Mouse (Mus musculus) cerebellum, postnatal 25 days (tissue): Measurements from ENCODE around the gene Tdp1.

Experiments
- DNase-seq, 2 experiments: peaks; one replicate each; pipeline ENCODE4 v3.0.0; 2021; ENCODE audit warnings: mixed read lengths in 2 of 2

The Tdp1 gene

GRCm38 (mm10) chr12:99898248-99898870, 14.0 kb downstream of the Tdp1 start:
- no peak for DNase-seq

- DNase-seq = peak in 1 of 2 experiments; percentile 12
Measured at GRCm38 (mm10) chr12:99899991-99900390, 15.7 kb downstream of the Tdp1 start.

GRCm38 (mm10) chr12:99901973-99902866, 17.9 kb downstream of the Tdp1 start:
- DNase-seq = no peak

- DNase-seq = no peak
Measured at GRCm38 (mm10) chr12:99902867-99903370, 18.6 kb downstream of the Tdp1 start.

GRCm38 (mm10) chr12:99904537-99904936, 20.2 kb downstream of the Tdp1 start:
- no peak for DNase-seq

GRCm38 (mm10) chr12:99911466-99911865, 27.1 kb downstream of the Tdp1 start:
- DNase-seq = no peak

GRCm38 (mm10) chr12:99917800-99918427, 33.6 kb downstream of the Tdp1 start:
- DNase-seq = no peak

GRCm38 (mm10) chr12:99919636-99920035, 35.3 kb downstream of the Tdp1 start:
- no peak for DNase-seq

GRCm38 (mm10) chr12:99921045-99921444, 36.7 kb downstream of the Tdp1 start:
- peak in 1 of 2 experiments; percentile 25 for DNase-seq

GRCm38 (mm10) chr12:99923131-99923606, 38.9 kb downstream of the Tdp1 start:
- no peak for DNase-seq

- DNase-seq = no peak
Measured at GRCm38 (mm10) chr12:99923703-99924102, 39.4 kb downstream of the Tdp1 start.

GRCm38 (mm10) chr12:99928311-99928710, 44.0 kb downstream of the Tdp1 start:
- DNase-seq = no peak

- no peak for DNase-seq
Measured at GRCm38 (mm10) chr12:99929160-99929559, 44.8 kb downstream of the Tdp1 start.

- DNase-seq = no peak
Measured at GRCm38 (mm10) chr12:99932245-99932644, 47.9 kb downstream of the Tdp1 start.

- no peak for DNase-seq
Measured at GRCm38 (mm10) chr12:99933630-99934029, 49.3 kb downstream of the Tdp1 start.

- peak; percentile 27 to 51 for DNase-seq
Measured at GRCm38 (mm10) chr12:99935403-99935802, 51.1 kb downstream of the Tdp1 start.

- DNase-seq = no peak
Measured at GRCm38 (mm10) chr12:99938476-99938875, 54.2 kb downstream of the Tdp1 start.

- DNase-seq = no peak
Measured at GRCm38 (mm10) chr12:99939179-99939578, 54.9 kb downstream of the Tdp1 start.

- DNase-seq = no peak
Measured at GRCm38 (mm10) chr12:99940704-99941103, 56.4 kb downstream of the Tdp1 start.

GRCm38 (mm10) chr12:99942441-99942840, 58.1 kb downstream of the Tdp1 start:
- DNase-seq = no peak

GRCm38 (mm10) chr12:99952928-99953327, 68.6 kb downstream of the Tdp1 start:
- peak; percentile 61 to 75 for DNase-seq

GRCm38 (mm10) chr12:99956411-99956810, 72.1 kb downstream of the Tdp1 start:
- DNase-seq = no peak
